Mouse (Mus musculus): ENCODE data around the gene Hspa1l. TPM values are rescaled to one million over a fixed set of nuclear protein-coding genes. Genes with fewer than 3 reads are reported as not detected.
"Not testable (repeated sequence)": the region's sequence is repeated elsewhere in the genome, so short reads cannot be mapped to it uniquely, and the experiment has no call there.

Gene Hspa1l
- polyA plus RNA-seq, 1 experiment from 2014 or later = 0.16 TPM

- WGBS = under 1% methylated on average over 15 of the region's 15 CpGs
- H3K4me1 ChIP-seq (replicated peaks) = peaks cover 17% of the 10 kb centered on the region; the same call in 1 of the 2 replicates
- peak overlapping the region; percentile 74 for H3K4me2 ChIP-seq (replicated peaks)
- H3K9me3 ChIP-seq = no peaks in the 10 kb centered on the region
- H3K27me3 ChIP-seq (replicated peaks) = no peaks in the 10 kb centered on the region
- peaks cover 17% of the 10 kb centered on the region for H3K36me3 ChIP-seq
- H3K9ac ChIP-seq = peak overlapping the region; percentile 84
- ATAC-seq = no peak; the same call in none of the 2 replicates
- H3K4me3 ChIP-seq (replicated peaks) = peak overlapping the region; percentile 79
- H3K27ac ChIP-seq = peak overlapping the region; percentile 99
These were observed 9.8 kb downstream of the Hspa1l start for GRCm38 (mm10) chr17:34982328-34982727.

- no peak overlapping the region for H3K4me2 ChIP-seq (replicated peaks)
- no peak overlapping the region for H3K9ac ChIP-seq
- H3K4me3 ChIP-seq (replicated peaks) = no peak overlapping the region
- H3K36me3 ChIP-seq = peaks cover 17% of the 10 kb centered on the region
- peaks cover 17% of the 10 kb centered on the region; the same call in 1 of the 2 replicates for H3K4me1 ChIP-seq (replicated peaks)
- H3K27ac ChIP-seq = no peak overlapping the region
- H3K27me3 ChIP-seq (replicated peaks) = no peaks in the 10 kb centered on the region
- ATAC-seq = no peak
- 78% methylated on average over 2 of the region's 2 CpGs for WGBS
- no peaks in the 10 kb centered on the region for H3K9me3 ChIP-seq
These were observed 11.7 kb downstream of the Hspa1l start for GRCm38 (mm10) chr17:34984218-34984617.

- ATAC-seq = no peak
- no peak overlapping the region for H3K4me2 ChIP-seq (replicated peaks)
- no peaks in the 10 kb centered on the region for H3K27me3 ChIP-seq (replicated peaks)
- no peaks in the 10 kb centered on the region for H3K9me3 ChIP-seq
- no peak overlapping the region for H3K4me3 ChIP-seq (replicated peaks)
- H3K27ac ChIP-seq = no peak overlapping the region
- 0 out of 2 replicates have a peak, but pooled peaks cover 10% of the 10 kb centered on the region for H3K36me3 ChIP-seq
- peaks cover 23% of the 10 kb centered on the region for H3K4me1 ChIP-seq (replicated peaks)
- H3K9ac ChIP-seq = no peak overlapping the region
These were observed 22.2 kb downstream of the Hspa1l start for GRCm38 (mm10) chr17:34994751-34995150.

- not testable (repeated sequence) for H3K9me3 ChIP-seq
These were observed 22.7 kb downstream of the Hspa1l start for GRCm38 (mm10) chr17:34995192-34995591.

GRCm38 (mm10) chr17:34995927-34996326 is 23.4 kb downstream of the Hspa1l start:
- not testable (repeated sequence) for ATAC-seq; H3K27ac ChIP-seq; H3K36me3 ChIP-seq; H3K9ac ChIP-seq; H3K9me3 ChIP-seq; H3K27me3 ChIP-seq (replicated peaks); H3K4me3 ChIP-seq (replicated peaks); H3K4me2 ChIP-seq (replicated peaks)
- 96% methylated on average over 4 of the region's 4 CpGs for WGBS
- H3K4me1 ChIP-seq (replicated peaks) = peaks cover 27% of the 10 kb centered on the region

More at GRCm38 (mm10) chr17:34995192-34995591, 22.7 kb downstream of the Hspa1l start:
- H3K36me3 ChIP-seq; H3K4me2 ChIP-seq (replicated peaks); ATAC-seq; H3K27ac ChIP-seq; H3K27me3 ChIP-seq (replicated peaks); H3K9ac ChIP-seq; H3K4me3 ChIP-seq (replicated peaks): not testable (repeated sequence)
- 80% methylated on average over 4 of the region's 4 CpGs for WGBS
- H3K4me1 ChIP-seq (replicated peaks) = peaks cover 27% of the 10 kb centered on the region

- no peak for ATAC-seq
- Histone ChIP-seq H3K9me3 (no peaks in the 10 kb centered on the region), H3K4me3 (replicated peaks) (no peak overlapping the region), H3K4me1 (replicated peaks) (peaks cover 27% of the 10 kb centered on the region), H3K9ac (no peak overlapping the region), H3K4me2 (replicated peaks) (peak overlapping the region; percentile 36), H3K36me3 (0 out of 2 replicates have a peak, but pooled peaks cover 4% of the 10 kb centered on the region), H3K27me3 (replicated peaks) (no peaks in the 10 kb centered on the region), H3K27ac (no peak overlapping the region)
- 88% methylated on average over 13 of the region's 14 CpGs for WGBS
These were observed 24.1 kb downstream of the Hspa1l start for GRCm38 (mm10) chr17:34996411-34997141.

GRCm38 (mm10) chr17:34997142-34997483 is 24.6 kb downstream of the Hspa1l start:
- Histone ChIP-seq H3K9ac (no peak overlapping the region), H3K9me3 (no peaks in the 10 kb centered on the region), H3K27me3 (replicated peaks) (no peaks in the 10 kb centered on the region), H3K36me3 (0 out of 2 replicates have a peak, but pooled peaks cover 4% of the 10 kb centered on the region), H3K4me3 (replicated peaks) (no peak overlapping the region), H3K4me2 (replicated peaks) (peak overlapping the region; percentile 36), H3K27ac (no peak overlapping the region), H3K4me1 (replicated peaks) (peaks cover 27% of the 10 kb centered on the region)
- 87% methylated on average over 5 of the region's 5 CpGs for WGBS
- no peak for ATAC-seq

GRCm38 (mm10) chr17:34998526-34999430 is 26.3 kb downstream of the Hspa1l start:
- WGBS = 91% methylated on average over 15 of the region's 15 CpGs
- Histone ChIP-seq H3K9me3 (no peaks in the 10 kb centered on the region), H3K27ac (0 out of 2 replicates have a peak overlapping the region, but pooled peaks have one; percentile 74), H3K27me3 (replicated peaks) (no peaks in the 10 kb centered on the region), H3K4me2 (replicated peaks) (peak overlapping the region; percentile 93), H3K9ac (peak overlapping the region; percentile 62; the same call in 1 of the 2 replicates), H3K36me3 (0 out of 2 replicates have a peak, but pooled peaks cover 4% of the 10 kb centered on the region), H3K4me3 (replicated peaks) (peak overlapping the region; percentile 42), H3K4me1 (replicated peaks) (peaks cover 43% of the 10 kb centered on the region)
- no peak for ATAC-seq

- H3K36me3 ChIP-seq = peaks cover 16% of the 10 kb centered on the region
- ATAC-seq = peak; percentile 27
- not testable (repeated sequence) for H3K9me3 ChIP-seq; H3K27me3 ChIP-seq (replicated peaks)
- H3K9ac ChIP-seq = peak overlapping the region; percentile 98
- peak overlapping the region; percentile 80 for H3K4me3 ChIP-seq (replicated peaks)
- WGBS = 15% methylated on average over 30 of the region's 32 CpGs
- H3K4me1 ChIP-seq (replicated peaks) = peaks cover 48% of the 10 kb centered on the region
- peak overlapping the region; percentile 98 for H3K27ac ChIP-seq
- peak overlapping the region; percentile 93 for H3K4me2 ChIP-seq (replicated peaks)
These were observed 27.6 kb downstream of the Hspa1l start for GRCm38 (mm10) chr17:34999871-35000716.

- Histone ChIP-seq H3K9ac (peak within 1 kb of the TSS; percentile 98), H3K9me3 (no peaks in the 10 kb centered on the region), H3K27me3 (replicated peaks) (no peaks in the 10 kb centered on the region), H3K27ac (peak within 1 kb of the TSS; percentile 98), H3K4me3 (replicated peaks) (peak within 1 kb of the TSS; percentile 80), H3K36me3 (peaks cover 24% of the 10 kb centered on the region), H3K4me1 (replicated peaks) (peaks cover 48% of the 10 kb centered on the region), H3K4me2 (replicated peaks) (peak within 1 kb of the TSS; percentile 93)
- WGBS = under 1% methylated on average over 83 of the region's 83 CpGs
- peak; percentile 92 for ATAC-seq
These were observed 28.4 kb downstream of the Hspa1l start, which contains the start of gene Vars for GRCm38 (mm10) chr17:35000717-35001451. Gene Vars (plus strand): TSS chr17:35000987.

Data from intestine, embryonic 15.5 days (tissue).